Mouse (Mus musculus): ENCODE results near the gene Chst12. TPM values are rescaled to one million over a fixed set of nuclear protein-coding genes. Genes with fewer than 3 reads are reported as not detected.

Chst12 gene
- polyA plus RNA-seq (2015; fragmentation: Nextera tagmentation; extraction: Ambion mirVana), result 12.9 and 17.9 TPM in 2 replicates

GRCm38 (mm10) chr5:140505208-140505780, at the start of gene Chst12:
TSS of gene Chst12 (plus strand) at chr5:140505550.

GRCm38 (mm10) chr5:140564896-140565295, 59.5 kb downstream of the Chst12 start, which contains the start of gene Grifin:
TSS of gene Grifin (minus strand) at chr5:140565071.

Other genes starting within 250 kb of the Chst12 start
- 11.8 and 13.0 TPM in 2 replicates for gene Mad1l1, start 184.0 kb upstream of the Chst12 start, polyA plus RNA-seq (2015; fragmentation: Nextera tagmentation; extraction: Ambion mirVana)
- 9.6 and 14.1 TPM in 2 replicates for gene Nudt1, start 183.9 kb upstream of the Chst12 start, polyA plus RNA-seq (2015; fragmentation: Nextera tagmentation; extraction: Ambion mirVana)
- gene Mrm2, start 173.7 kb upstream of the Chst12 start, polyA plus RNA-seq (2015; fragmentation: Nextera tagmentation; extraction: Ambion mirVana), result 13.1 and 13.4 TPM in 2 replicates
- 14.0 and 14.4 TPM in 2 replicates for gene Snx8, start 116.3 kb upstream of the Chst12 start, polyA plus RNA-seq (2015; fragmentation: Nextera tagmentation; extraction: Ambion mirVana)
- gene Eif3b, start 86.2 kb upstream of the Chst12 start, polyA plus RNA-seq (2015; fragmentation: Nextera tagmentation; extraction: Ambion mirVana), result 46.8 and 61.6 TPM in 2 replicates
- gene Gm4869, start 59.9 kb upstream of the Chst12 start, polyA plus RNA-seq (2015; fragmentation: Nextera tagmentation; extraction: Ambion mirVana), result not detected in 2 replicates
- gene Grifin, start 59.5 kb downstream of the Chst12 start, polyA plus RNA-seq (2015; fragmentation: Nextera tagmentation; extraction: Ambion mirVana), result not detected in 2 replicates
- 8.6 and 8.9 TPM in 2 replicates for gene Lfng, start 101.8 kb downstream of the Chst12 start, polyA plus RNA-seq (2015; fragmentation: Nextera tagmentation; extraction: Ambion mirVana)
- 11.2 and 13.3 TPM in 2 replicates for gene Ttyh3, start 143.5 kb downstream of the Chst12 start, polyA plus RNA-seq (2015; fragmentation: Nextera tagmentation; extraction: Ambion mirVana)
- gene Iqce, start 196.8 kb downstream of the Chst12 start, polyA plus RNA-seq (2015; fragmentation: Nextera tagmentation; extraction: Ambion mirVana), result 5.9 and 6.1 TPM in 2 replicates
- 10.3 and 10.4 TPM in 2 replicates for gene Brat1, start 199.5 kb downstream of the Chst12 start, polyA plus RNA-seq (2015; fragmentation: Nextera tagmentation; extraction: Ambion mirVana)
- 0.61 and 1.0 TPM in 2 replicates for gene Amz1, start 218.6 kb downstream of the Chst12 start, polyA plus RNA-seq (2015; fragmentation: Nextera tagmentation; extraction: Ambion mirVana)